ENCODE assay signal across 15 mouse cellular contexts in genomic region chr4:140928349-140928748, GRCm38 (mm10).
"Had no signal": no experiment of that assay in that cellular context is flagged by ENCODE, and none has a peak within 500 bp of the region (broad histone marks: within the 10 kb centered on the region; RNA-seq: fewer than 3 reads in every experiment).

No protein-coding gene starts in this region.

- H3K9me3 ChIP-seq: liver, embryonic 13.5 days; stomach, embryonic 15.5 days had no signal

- H3K4me3 ChIP-seq: liver, embryonic 13.5 days; stomach, embryonic 15.5 days had no signal

- H3K27ac ChIP-seq: kidney, postnatal 0 days; liver, embryonic 13.5 days; stomach, embryonic 15.5 days had no signal

- DNase-seq: kidney, adult 18-20 months; kidney, postnatal 25 days; liver, embryonic 13.5 days; lung, adult 2 months; lung, postnatal 14 days; lung, postnatal 4 days; midbrain, embryonic 14.5 days; right cerebral cortex, adult 18-20 months; right cerebral cortex, postnatal 14 days; right cerebral cortex, postnatal 4 days; spleen, adult 18-20 months; thymus, postnatal 25 days had no signal

- H3K9ac ChIP-seq: liver, embryonic 13.5 days; stomach, embryonic 15.5 days had no signal

- H3K36me3 ChIP-seq: liver, embryonic 13.5 days; stomach, embryonic 15.5 days had no signal

- H3K4me2 ChIP-seq: liver, embryonic 13.5 days; midbrain, embryonic 11.5 days; stomach, embryonic 15.5 days had no signal

- H3K27me3 ChIP-seq: liver, embryonic 13.5 days; stomach, embryonic 15.5 days had no signal

- H3K4me1 ChIP-seq: stomach, embryonic 15.5 days had no signal
